Comparison of ENCODE assay signal across 11 mouse cellular contexts in genomic region chr4:84786583-84786982, GRCm38 (mm10).
DNase-seq lines count a peak whose midpoint lies in the region; ATAC-seq lines count a peak whose summit lies in the region.
"Had no signal": no experiment of that assay in that cellular context is flagged by ENCODE, and none has a peak within 500 bp of the region (broad histone marks: within the 10 kb centered on the region; RNA-seq: fewer than 3 reads in every experiment).

No protein-coding gene starts in this region.

- DNase-seq in frontal cortex, adult 2 months (ENCODE audit: extremely low spot score in 1 of 2, low spot score in 1 of 2) = no peak
- peak; percentile 32 for DNase-seq in urinary bladder, postnatal 14 days (ENCODE audit: low spot score)
- DNase-seq in urinary bladder, adult 2 months (ENCODE audit: low spot score) = no peak
- DNase-seq in gastrocnemius, postnatal 10 days = peak; percentile 20
- peak; percentile 69 for DNase-seq in testis, postnatal 14 days (ENCODE audit: low spot score)
- DNase-seq: lung, adult 18-20 months had no signal

- 0 out of 2 replicates have a peak, but pooled peaks have one; percentile 3 for ATAC-seq in frontal cortex, adult (ENCODE audit: low TSS enrichment)
- ATAC-seq in monocyte, adult 5-6 weeks (replicated peaks; ENCODE audit: insufficient number of reproducible peaks, low FRiP score, low TSS enrichment, poor library complexity, severe bottlenecking) = no peak
- ATAC-seq in megakaryocyte progenitor cell, adult 5-6 weeks (replicated peaks; ENCODE audit: poor library complexity) = no peak
- ATAC-seq: CD4-positive, CD25-positive, alpha-beta regulatory T cell, adult 4 months; Patski had no signal

Comparison
In these comparisons a context has a peak if more than half of its experiments do, and no peak if none do; other contexts are left out.
1. DNase-seq: peak in urinary bladder, postnatal 14 days (single experiment), gastrocnemius, postnatal 10 days (single experiment) and testis, postnatal 14 days (single experiment); none in frontal cortex, adult 2 months (0 of 2) and urinary bladder, adult 2 months (single experiment).